Mouse (Mus musculus) brain, adult 2 months (tissue): ENCODE results near the gene Prr18.

Source experiments
- DNase-seq: peaks from one replicate; pipeline ENCODE4 v3.0.0; 2011; ENCODE audit warnings: low read depth, low spot score

Prr18 gene

DNA sequence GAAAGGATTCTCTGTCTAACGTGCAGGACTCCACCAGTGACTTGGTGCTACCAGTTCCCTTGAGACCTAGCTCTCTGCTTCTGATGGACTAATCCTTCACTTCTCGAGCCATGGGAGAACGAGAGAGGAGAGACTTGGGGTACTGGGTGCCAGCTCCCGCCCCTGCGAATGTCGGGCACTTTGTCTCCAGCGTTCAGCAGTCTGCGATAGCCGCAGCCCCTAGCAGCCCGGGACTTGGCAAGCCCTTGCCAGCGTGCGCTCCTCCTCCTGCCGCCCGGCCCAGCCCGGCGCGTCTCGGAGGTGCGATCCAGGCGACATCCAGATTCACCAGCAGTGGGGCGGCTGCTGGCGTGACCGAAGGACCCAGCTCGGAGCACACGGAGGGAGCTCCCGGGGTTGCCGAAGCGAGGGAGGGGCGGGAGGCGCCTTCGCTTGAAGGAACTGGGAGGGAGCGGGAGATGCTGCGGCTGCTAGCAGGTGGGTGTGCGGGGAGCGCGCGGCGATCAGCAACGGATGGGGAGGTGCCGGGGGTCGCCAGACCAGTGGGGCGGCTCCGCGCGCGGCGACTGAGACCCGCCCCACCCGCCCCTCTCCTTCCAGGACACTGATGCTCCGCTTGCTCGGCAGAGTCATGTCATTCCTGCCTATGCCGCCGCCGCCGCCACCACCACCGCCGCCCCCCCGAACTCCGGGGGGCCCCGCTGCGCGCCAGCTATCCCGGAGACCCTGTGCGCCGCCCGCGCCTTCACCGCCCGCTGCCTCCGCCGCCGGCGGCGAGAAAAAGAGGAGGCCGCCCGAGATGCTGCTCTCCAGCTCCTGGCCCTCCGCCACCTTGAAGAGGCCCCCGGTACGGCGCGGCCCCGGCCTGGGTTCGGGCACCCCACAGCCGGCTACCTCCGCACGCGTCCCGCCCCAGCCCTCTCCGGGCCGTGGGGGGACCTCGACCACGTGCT lies 3.4 kb downstream of the Prr18 start:
- peak; percentile 64 for DNase-seq

GRCm38 (mm10) chr17:8341360-8341963 lies 4.2 kb downstream of the Prr18 start:
- DNase-seq, result peak; percentile 12

- peak; percentile 6 for DNase-seq
These were observed 5.4 kb downstream of the Prr18 start for GRCm38 (mm10) chr17:8342706-8343105.

GRCm38 (mm10) chr17:8343416-8343815 lies 6.2 kb downstream of the Prr18 start:
- DNase-seq, result peak; percentile 69

GRCm38 (mm10) chr17:8347765-8348285 lies 10.6 kb downstream of the Prr18 start:
- DNase-seq, result peak; percentile 37

DNA sequence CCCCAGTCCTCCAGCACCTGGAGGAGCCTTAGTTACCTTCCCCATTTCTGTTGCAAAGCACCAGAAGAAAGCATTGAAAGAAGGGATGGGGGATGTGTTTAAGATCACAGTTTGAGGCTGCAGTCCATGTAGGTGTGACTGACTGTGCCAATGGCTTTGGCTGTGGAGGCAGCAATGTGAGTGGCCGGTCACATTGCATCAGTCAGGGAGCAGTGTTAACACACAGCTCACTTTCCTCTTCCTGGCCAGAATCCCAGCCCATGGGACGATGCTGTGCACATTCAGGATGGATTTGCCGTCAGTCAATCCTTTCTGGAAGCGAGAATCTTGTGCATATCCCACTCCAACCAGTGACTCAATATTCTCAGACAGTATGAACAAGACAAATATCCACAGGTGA lies 11.7 kb downstream of the Prr18 start:
- no peak for DNase-seq

DNA sequence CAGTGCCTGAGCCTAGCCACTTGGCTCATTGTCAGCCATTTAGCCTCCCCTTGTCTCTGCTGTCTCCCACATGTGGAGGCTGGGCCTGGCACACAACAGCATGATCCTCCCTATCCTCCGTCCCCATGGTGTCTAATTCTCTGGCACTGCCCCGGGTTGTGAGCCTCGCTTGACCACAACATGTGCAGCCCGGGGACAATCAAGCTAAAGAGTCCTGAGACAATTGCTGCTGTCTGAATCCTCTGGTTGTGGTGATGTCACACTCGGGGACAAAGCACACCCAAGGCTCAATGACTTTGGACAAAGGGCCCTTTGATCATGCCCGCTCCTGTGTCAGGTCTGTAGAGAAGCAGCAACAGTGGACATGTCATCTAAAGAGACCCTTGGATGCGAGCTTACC lies 13.8 kb downstream of the Prr18 start:
- peak; percentile 95 for DNase-seq

DNA sequence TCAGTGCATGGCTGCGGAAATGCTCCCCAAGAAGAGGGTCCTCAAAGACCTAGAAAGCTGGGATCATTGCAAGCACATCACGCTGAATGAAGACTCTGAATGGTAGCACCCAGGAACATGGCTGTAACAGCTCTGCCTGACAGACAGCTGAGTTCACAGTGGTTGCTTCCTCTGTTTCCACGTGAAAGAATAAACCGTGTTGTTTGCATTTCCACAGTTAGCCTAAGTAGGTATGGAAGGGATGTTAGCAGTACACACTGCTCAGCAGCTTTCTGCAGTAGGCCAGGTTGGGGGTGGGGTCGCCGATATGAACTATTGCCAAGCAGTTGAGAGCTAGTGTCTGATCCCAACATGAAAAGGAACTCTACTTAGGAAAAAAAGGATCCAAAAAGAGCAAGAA lies 18.4 kb downstream of the Prr18 start, which contains the start of gene T2:
TSS of gene T2 (plus strand) at position 301 of the 400 bp plus-strand sequence.
- DNase-seq, result no peak

DNA sequence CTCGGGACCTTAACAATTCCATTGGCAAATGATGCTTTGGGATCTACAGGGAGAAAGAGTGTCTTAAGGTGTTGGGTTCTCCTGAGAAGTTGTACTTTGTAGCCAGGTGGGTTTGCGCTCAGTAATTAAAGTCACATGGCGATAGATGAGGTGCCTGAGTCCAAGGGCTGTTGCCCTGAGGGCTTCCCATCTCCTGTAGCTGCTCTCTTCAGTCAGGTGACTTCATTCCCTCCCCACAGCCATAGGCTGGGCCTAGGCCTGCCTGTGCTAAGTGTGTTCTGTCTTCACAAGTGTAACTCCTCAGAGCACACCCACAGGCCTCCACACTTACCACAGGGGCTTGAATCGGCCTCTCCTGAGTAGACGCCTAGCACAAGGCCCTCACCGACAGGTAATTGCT lies 20.2 kb downstream of the Prr18 start:
- no peak for DNase-seq

DNA sequence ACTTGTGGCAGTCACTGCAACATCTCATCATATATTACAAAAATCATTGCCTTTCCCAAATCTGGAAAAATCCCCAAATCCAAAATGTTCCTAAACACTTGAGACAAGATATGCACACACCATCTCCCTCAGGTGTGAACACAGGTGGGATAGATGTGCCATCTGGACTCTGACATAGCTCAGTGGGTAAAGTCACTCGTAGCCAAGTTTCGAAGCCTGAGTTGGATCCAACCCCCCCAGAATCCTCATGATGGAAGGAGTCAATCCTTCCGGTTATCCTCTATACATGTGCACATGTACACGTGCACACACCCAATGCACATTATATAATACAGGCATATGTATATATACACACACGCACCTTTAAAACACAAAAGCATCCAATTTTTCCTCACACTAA lies 23.6 kb downstream of the Prr18 start:
- DNase-seq, result peak; percentile 12

- peak; percentile 13 for DNase-seq
These were observed 24.2 kb downstream of the Prr18 start for GRCm38 (mm10) chr17:8361281-8362103.

- peak; percentile 73 for DNase-seq
These were observed 30.5 kb downstream of the Prr18 start for GRCm38 (mm10) chr17:8367514-8368480.

- peak; percentile 96 for DNase-seq
These were observed 31.3 kb downstream of the Prr18 start for GRCm38 (mm10) chr17:8368570-8368969.

GRCm38 (mm10) chr17:8369171-8369570 lies 31.9 kb downstream of the Prr18 start:
- peak; percentile 28 for DNase-seq

- peak; percentile 19 for DNase-seq
These were observed 33.5 kb downstream of the Prr18 start for GRCm38 (mm10) chr17:8370634-8371229.

- peak; percentile 91 for DNase-seq
These were observed 34.6 kb downstream of the Prr18 start for GRCm38 (mm10) chr17:8371834-8372233.

DNA sequence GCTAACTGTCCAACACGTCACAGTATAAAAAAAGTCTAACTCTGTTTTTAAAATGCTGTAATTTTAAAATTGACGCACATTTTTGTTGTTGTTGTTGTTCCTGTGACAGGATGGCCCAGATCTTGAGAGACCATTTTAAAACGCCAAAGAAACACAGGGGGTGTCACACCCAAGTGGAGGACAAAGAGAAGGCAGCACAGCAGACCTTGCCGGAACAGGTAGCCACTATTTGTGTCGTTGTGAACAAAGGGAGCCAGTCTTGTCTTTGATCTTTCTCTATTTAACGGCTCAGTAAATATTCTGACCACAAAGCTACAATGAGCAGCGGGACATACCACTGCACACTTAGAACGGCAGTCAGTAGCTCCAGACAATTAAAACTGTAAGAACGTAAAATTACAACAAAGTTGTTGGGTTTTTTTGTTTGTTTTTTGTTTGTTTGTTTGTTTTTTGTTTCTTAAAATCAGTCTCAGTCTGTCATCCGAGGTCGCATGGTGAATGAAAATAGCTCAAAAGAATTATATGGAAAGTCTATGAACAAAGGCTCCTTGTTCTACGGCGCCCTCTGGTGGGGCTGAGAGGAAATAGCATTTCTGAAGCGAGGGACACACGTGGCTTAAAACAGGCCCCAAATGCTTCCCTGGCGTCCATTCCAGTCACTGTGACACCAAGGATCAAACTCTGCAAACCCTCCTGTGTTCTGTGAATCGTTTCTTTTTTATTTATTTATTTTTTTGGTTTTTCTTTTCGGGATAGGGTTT lies 35.2 kb downstream of the Prr18 start:
- DNase-seq, result peak; percentile 90

DNA sequence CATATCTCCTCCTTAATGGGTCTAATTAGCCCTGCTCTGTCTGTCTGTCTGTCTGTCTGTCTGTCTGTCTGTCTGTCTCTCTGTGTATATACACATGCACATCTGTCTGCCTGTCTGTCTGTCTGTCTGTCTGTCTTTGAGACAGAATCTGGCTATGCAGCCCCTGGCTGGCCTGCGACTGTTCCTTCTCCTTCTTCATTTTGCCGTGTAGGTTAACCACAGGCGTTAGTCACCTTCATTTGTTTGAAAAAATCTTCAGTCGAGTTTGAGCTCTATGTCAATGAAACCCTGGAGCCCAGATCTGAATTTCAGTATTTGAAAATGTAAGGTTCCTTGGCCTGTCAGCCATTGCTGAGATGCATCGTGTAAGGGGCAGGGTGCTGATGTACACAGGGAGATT lies 40.0 kb downstream of the Prr18 start:
- no peak for DNase-seq

- no peak for DNase-seq
These were observed 48.2 kb downstream of the Prr18 start for GRCm38 (mm10) chr17:8385441-8385840.
